Mouse (Mus musculus) myocyte (in vitro differentiated cells): ENCODE results near the gene Sync. TPM values are rescaled to one million over a fixed set of nuclear protein-coding genes. Genes with fewer than 3 reads are reported as not detected.

Experiments
- H3K27me3 ChIP-seq: one replicate; pipeline ENCODE4 v1.6.1; 2011; ENCODE audit not compliant: control insufficient read depth, insufficient read depth, insufficient read length
- H3K36me3 ChIP-seq: one replicate; pipeline ENCODE4 v1.6.1; 2011; ENCODE audit not compliant: control insufficient read depth, insufficient read depth
- H3K4me2 ChIP-seq: one replicate; pipeline ENCODE4 v1.6.1; 2011; ENCODE audit warnings: low read depth, control low read depth
- H3K4me3 ChIP-seq: one replicate; pipeline ENCODE4 v1.5.1; 2011; ENCODE audit warnings: mild to moderate bottlenecking, control low read depth, moderate library complexity
- H3K79me2 ChIP-seq: one replicate; pipeline ENCODE4 v1.6.1; 2011; ENCODE audit not compliant: control insufficient read depth, insufficient read depth
- H3ac ChIP-seq: one replicate; pipeline ENCODE4 v1.6.1; 2011; ENCODE audit not compliant: control insufficient read depth, insufficient read length
- CEBPB ChIP-seq: IDR thresholded peaks from 2 replicates; pipeline ENCODE4 v1.6.1; 2011; ENCODE audit warnings: mild to moderate bottlenecking, moderate library complexity; ENCODE audit not compliant: poor library complexity, insufficient read depth, severe bottlenecking
- E2F4 ChIP-seq: IDR thresholded peaks from one replicate; pipeline ENCODE4 v1.6.1; 2011; ENCODE audit warnings: mild to moderate bottlenecking, control low read depth, moderate library complexity; ENCODE audit not compliant: insufficient read depth
- MAX ChIP-seq: IDR thresholded peaks from one replicate; pipeline ENCODE4 v1.6.1; 2011; ENCODE audit warnings: low read depth, mild to moderate bottlenecking, control low read depth
- MYOD1 ChIP-seq, 3 experiments: IDR thresholded peaks; one replicate each; pipeline ENCODE4 v1.6.1; 2011; ENCODE audit warnings: control low read depth in 2 of 3, low read depth in 2 of 3, mild to moderate bottlenecking in 2 of 3, moderate library complexity in 1 of 3; ENCODE audit not compliant: insufficient read length in 2 of 3, control insufficient read depth in 1 of 3
- MYOG ChIP-seq, 3 experiments: IDR thresholded peaks; one replicate each; pipeline ENCODE4 v1.6.1; 2011; ENCODE audit warnings: control low read depth in 2 of 3, low read depth in 2 of 3, mild to moderate bottlenecking in 2 of 3; ENCODE audit not compliant: insufficient read length in 2 of 3, control insufficient read depth in 1 of 3, insufficient read depth in 1 of 3
- POLR2A ChIP-seq: IDR thresholded peaks from one replicate; pipeline ENCODE4 v1.6.1; 2011; ENCODE audit warnings: low read depth, mild to moderate bottlenecking, control low read depth, moderate library complexity; ENCODE audit not compliant: insufficient read length
- POLR2AphosphoS2 ChIP-seq: IDR thresholded peaks from one replicate; pipeline ENCODE4 v1.6.1; 2011; ENCODE audit warnings: low read depth, control low read depth; ENCODE audit not compliant: insufficient read length
- REST ChIP-seq: IDR thresholded peaks from one replicate; pipeline ENCODE4 v1.6.1; 2011; ENCODE audit warnings: mild to moderate bottlenecking, control low read depth, moderate library complexity; ENCODE audit not compliant: insufficient read depth, insufficient read length
- SRF ChIP-seq: IDR thresholded peaks from one replicate; pipeline ENCODE4 v1.6.1; 2011; ENCODE audit warnings: low read depth; ENCODE audit not compliant: control insufficient read depth, insufficient read length
- TCF12 ChIP-seq: IDR thresholded peaks from one replicate; pipeline ENCODE4 v1.6.1; 2011; ENCODE audit warnings: mild to moderate bottlenecking, control low read depth; ENCODE audit not compliant: poor library complexity, insufficient read depth, severe bottlenecking
- TCF3 ChIP-seq: IDR thresholded peaks from one replicate; pipeline ENCODE4 v1.6.1; 2011; ENCODE audit warnings: low read depth, control low read depth; ENCODE audit not compliant: insufficient read length
- USF1 ChIP-seq: IDR thresholded peaks from one replicate; pipeline ENCODE4 v1.6.1; 2011; ENCODE audit warnings: low read depth, mild to moderate bottlenecking, control low read depth, moderate library complexity
- polyA plus RNA-seq: library from polyadenylated mRNA; unstranded; fragments of >200 nt; fragmentation: generic; extraction: Trizol; gene quantifications from one replicate; pipeline ENCODE4 v1.2.1, GENCODE M21; 2012; ENCODE audit warnings: missing spikeins

Sync gene
- polyA plus RNA-seq, 1 experiment = 51.1 TPM

DNA sequence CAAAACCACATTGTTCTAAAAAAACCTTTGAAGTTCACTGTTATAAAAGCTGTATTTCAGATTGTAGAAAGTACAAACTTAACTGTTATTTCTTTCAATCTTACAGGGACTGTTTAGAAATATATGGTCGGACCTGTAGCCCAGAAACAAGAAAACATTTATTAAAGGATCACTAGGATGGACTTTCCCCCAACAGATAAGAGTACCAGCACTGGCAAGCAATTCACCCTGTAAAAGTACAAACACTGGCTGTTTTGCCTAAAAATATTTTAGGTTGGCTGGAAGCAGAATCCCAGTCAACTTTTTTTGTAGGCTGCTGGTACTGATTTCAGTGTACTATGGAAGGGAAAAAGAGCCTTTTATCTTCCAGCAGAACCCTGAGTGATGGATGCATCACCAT is 20.5 kb downstream of the Sync start:
- no peak for TF ChIP-seq MAX
- no peak for TF ChIP-seq SRF
- TF ChIP-seq REST = no peak
- TF ChIP-seq TCF12 = no peak
- TF ChIP-seq MYOD1 (IDR thresholded peaks at IDR 0.05; ENCODE audit: control insufficient read depth in 1 of 3, insufficient read length in 2 of 3, low read depth in 2 of 3) = no peak
- no peak for TF ChIP-seq CEBPB
- no peak for TF ChIP-seq POLR2A
- no peak for TF ChIP-seq MYOG (IDR thresholded peaks at IDR 0.05; ENCODE audit: control insufficient read depth in 1 of 3, insufficient read depth in 1 of 3, insufficient read length in 2 of 3, low read depth in 2 of 3)
- TF ChIP-seq USF1 = no peak
- TF ChIP-seq E2F4 = no peak
- Histone ChIP-seq H3K79me2 (peaks cover 22% of the 10 kb centered on the region), H3K4me2 (no peak overlapping the region), H3K4me3 (no peak overlapping the region), H3K27me3 (no peaks in the 10 kb centered on the region), H3ac (no peak overlapping the region), H3K36me3 (peaks cover 68% of the 10 kb centered on the region)

DNA sequence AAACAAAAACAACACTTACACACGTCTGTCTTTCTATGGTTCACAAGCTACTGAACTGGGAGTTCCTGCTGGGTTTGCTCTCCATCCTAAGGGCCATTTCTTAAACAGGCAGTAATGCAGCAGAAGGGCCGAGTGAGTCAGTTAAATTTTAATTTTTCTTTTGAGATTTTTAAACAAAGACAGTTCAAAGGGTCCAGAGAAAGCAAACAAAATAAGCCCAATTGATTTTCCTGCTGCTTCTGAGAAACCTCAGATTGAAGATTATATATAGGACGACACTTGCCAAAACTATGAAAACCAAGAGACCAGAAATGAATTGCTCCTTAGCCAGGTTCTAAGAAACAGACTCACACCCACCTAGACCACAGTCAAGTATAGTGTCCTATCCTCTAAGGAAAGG is 26.5 kb downstream of the Sync start:
- H3K79me2 ChIP-seq = peaks cover 56% of the 10 kb centered on the region
- H3K4me2 ChIP-seq = no peak overlapping the region
- TF ChIP-seq SRF (no peak), USF1 (no peak), MYOD1 (IDR thresholded peaks at IDR 0.05; ENCODE audit: control insufficient read depth in 1 of 3, insufficient read length in 2 of 3, low read depth in 2 of 3) (no peak), TCF3 (no peak), POLR2A (no peak), MAX (no peak), POLR2AphosphoS2 (no peak), CEBPB (no peak), E2F4 (no peak), REST (no peak), MYOG (IDR thresholded peaks at IDR 0.05; ENCODE audit: control insufficient read depth in 1 of 3, insufficient read depth in 1 of 3, insufficient read length in 2 of 3, low read depth in 2 of 3) (no peak), TCF12 (no peak)
- H3K27me3 ChIP-seq = no peaks in the 10 kb centered on the region
- peaks cover 88% of the 10 kb centered on the region for H3K36me3 ChIP-seq
- no peak overlapping the region for H3K4me3 ChIP-seq
- H3ac ChIP-seq = no peak overlapping the region

DNA sequence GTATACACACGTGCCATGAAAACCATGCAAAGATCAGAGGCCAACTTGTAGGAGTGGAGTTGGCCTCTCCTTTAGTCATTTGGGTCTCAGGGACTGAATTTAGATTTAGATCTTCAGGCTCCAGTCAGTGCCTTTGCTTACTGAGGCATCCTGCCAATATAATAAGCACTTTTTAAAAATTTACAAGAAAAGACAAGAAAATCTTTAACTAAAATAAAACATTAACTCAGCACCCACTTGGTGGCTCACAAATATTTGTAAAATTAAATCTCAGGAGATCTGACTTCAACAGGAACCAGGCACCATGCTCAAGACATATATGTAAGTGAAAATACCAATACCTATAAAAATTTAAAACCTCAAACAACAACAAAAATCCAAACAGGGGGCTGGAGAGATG is 33.5 kb downstream of the Sync start:
- H3ac ChIP-seq = no peak overlapping the region
- H3K4me3 ChIP-seq = no peak overlapping the region
- no peak overlapping the region for H3K4me2 ChIP-seq
- peaks cover 48% of the 10 kb centered on the region for H3K36me3 ChIP-seq
- no peak for TF ChIP-seq TCF3
- no peak for TF ChIP-seq POLR2AphosphoS2
- TF ChIP-seq E2F4 = no peak
- no peak for TF ChIP-seq MYOD1 (IDR thresholded peaks at IDR 0.05; ENCODE audit: control insufficient read depth in 1 of 3, insufficient read length in 2 of 3, low read depth in 2 of 3)
- no peak for TF ChIP-seq SRF
- no peak for TF ChIP-seq POLR2A
- TF ChIP-seq MYOG (IDR thresholded peaks at IDR 0.05; ENCODE audit: control insufficient read depth in 1 of 3, insufficient read depth in 1 of 3, insufficient read length in 2 of 3, low read depth in 2 of 3) = no peak
- TF ChIP-seq TCF12 = no peak
- TF ChIP-seq USF1 = no peak
- no peaks in the 10 kb centered on the region for H3K27me3 ChIP-seq
- peaks cover 53% of the 10 kb centered on the region for H3K79me2 ChIP-seq

DNA sequence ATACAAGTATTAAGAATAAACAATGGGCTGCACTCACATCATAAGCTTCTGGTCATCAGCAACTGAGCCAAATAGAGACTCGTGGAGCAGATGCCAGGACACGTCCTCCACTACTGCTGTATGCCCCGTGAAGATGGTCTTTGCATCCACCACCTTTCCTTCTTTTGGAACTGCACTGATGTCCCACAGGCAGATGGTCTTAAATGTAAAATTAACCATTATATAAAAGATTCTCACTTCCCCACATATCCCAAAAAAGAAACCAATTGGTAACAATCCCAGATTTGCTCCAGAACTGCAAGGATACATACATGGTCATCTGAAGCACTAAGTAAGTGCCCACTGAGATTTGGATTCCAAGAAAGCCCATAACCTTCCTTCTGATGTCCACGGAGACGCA is 34.6 kb downstream of the Sync start:
- Histone ChIP-seq H3K79me2 (peaks cover 54% of the 10 kb centered on the region), H3K27me3 (no peaks in the 10 kb centered on the region), H3ac (no peak overlapping the region), H3K4me2 (no peak overlapping the region), H3K4me3 (no peak overlapping the region), H3K36me3 (peaks cover 50% of the 10 kb centered on the region)
- no peak for TF ChIP-seq TCF3
- TF ChIP-seq SRF = no peak
- TF ChIP-seq POLR2A = no peak
- TF ChIP-seq MAX = no peak
- TF ChIP-seq CEBPB = no peak
- TF ChIP-seq POLR2AphosphoS2 = no peak
- no peak for TF ChIP-seq TCF12
- no peak for TF ChIP-seq MYOD1 (IDR thresholded peaks at IDR 0.05; ENCODE audit: control insufficient read depth in 1 of 3, insufficient read length in 2 of 3, low read depth in 2 of 3)
- TF ChIP-seq REST = no peak

DNA sequence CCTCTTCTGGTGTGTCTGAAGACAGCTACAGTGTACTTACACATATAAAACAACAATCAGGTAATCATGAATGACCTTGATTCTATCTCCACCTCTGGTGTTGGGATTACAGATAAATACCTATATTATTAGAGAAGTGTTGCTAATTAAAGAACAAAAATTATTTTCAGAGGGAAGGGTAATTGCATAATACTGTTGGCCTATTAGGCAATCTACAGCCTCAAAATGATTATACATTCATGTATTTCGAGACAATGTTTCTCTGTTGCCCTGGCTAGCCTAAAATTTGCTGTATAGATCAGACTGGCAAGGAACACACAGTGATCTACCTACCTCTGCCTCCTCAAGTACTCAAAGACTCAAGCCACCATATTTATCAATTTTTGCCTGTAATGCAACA is 36.1 kb downstream of the Sync start:
- TF ChIP-seq TCF3 = no peak
- TF ChIP-seq CEBPB = no peak; the same call in 1 of the 2 replicates
- no peak for TF ChIP-seq TCF12
- no peak for TF ChIP-seq E2F4
- no peak for TF ChIP-seq REST
- no peak for TF ChIP-seq POLR2A
- TF ChIP-seq MAX = no peak
- no peak for TF ChIP-seq MYOD1 (IDR thresholded peaks at IDR 0.05; ENCODE audit: control insufficient read depth in 1 of 3, insufficient read length in 2 of 3, low read depth in 2 of 3)
- TF ChIP-seq POLR2AphosphoS2 = no peak
- H3K4me3 ChIP-seq = no peak overlapping the region
- peaks cover 50% of the 10 kb centered on the region for H3K36me3 ChIP-seq
- H3K79me2 ChIP-seq = peaks cover 68% of the 10 kb centered on the region
- no peak overlapping the region for H3K4me2 ChIP-seq
- H3ac ChIP-seq = no peak overlapping the region
- H3K27me3 ChIP-seq = no peaks in the 10 kb centered on the region
